Mouse (Mus musculus): Measurements from ENCODE around the gene Arhgap17.

Arhgap17 gene

GRCm38 (mm10) chr7:123287903-123288302 lies 81.8 kb downstream of the Arhgap17 start:
- DNase-seq (ENCODE audit: low read depth, low spot score), result no peak

- DNase-seq (ENCODE audit: low read depth, low spot score), result no peak
Observed at GRCm38 (mm10) chr7:123285896-123286295, 83.8 kb downstream of the Arhgap17 start.

GRCm38 (mm10) chr7:123283826-123284225 lies 85.9 kb downstream of the Arhgap17 start:
- DNase-seq (ENCODE audit: low read depth, low spot score), result no peak

DNA sequence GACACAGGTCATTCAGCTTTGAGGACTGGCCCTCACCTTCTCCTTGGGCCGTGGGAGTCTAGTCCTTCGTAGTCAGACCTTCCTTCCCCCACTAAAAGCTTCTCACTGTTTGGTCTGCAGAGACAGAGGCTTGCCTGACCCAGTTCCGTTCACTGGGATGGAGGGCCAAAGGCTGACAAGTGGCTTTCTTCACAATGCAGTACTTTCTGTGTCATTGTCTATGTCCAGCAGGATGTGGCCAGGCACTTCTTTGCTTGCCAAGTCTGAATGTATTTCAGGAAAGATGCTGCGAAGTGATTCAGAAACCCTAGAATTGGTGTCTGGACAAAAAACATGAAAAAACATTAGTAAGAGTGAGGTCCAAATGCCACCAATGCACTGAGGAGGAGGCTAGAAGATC lies 89.9 kb downstream of the Arhgap17 start:
- DNase-seq (ENCODE audit: low read depth, low spot score), result no peak

DNA sequence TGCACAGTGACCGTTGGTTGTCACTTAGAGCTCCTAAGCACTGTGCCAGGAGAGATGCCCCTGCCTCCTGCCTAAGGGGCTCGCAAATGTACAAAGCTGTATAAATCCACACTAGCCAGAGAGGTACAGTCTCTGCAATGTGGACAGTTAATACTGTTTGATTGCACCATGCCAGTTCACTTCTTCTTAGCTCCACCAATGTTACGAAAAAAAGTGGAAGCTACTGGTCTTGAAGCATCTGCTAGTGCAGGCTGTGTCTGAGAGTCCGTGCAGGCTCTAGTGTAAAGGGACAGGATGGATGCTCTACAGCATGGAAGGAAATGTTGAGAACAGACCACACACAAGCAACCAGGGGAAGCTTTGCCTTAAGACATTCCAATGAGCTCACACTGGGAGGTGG lies 93.1 kb downstream of the Arhgap17 start:
- DNase-seq (ENCODE audit: low read depth, low spot score), result no peak

GRCm38 (mm10) chr7:123273056-123273455 lies 96.7 kb downstream of the Arhgap17 start:
- DNase-seq (ENCODE audit: low read depth, low spot score), result no peak

- DNase-seq (ENCODE audit: low read depth, low spot score), result no peak
Observed at GRCm38 (mm10) chr7:123258103-123258502, 111.6 kb downstream of the Arhgap17 start.

- no peak for DNase-seq (ENCODE audit: low read depth, low spot score)
Observed at GRCm38 (mm10) chr7:123254196-123254970, 115.3 kb downstream of the Arhgap17 start.

DNA sequence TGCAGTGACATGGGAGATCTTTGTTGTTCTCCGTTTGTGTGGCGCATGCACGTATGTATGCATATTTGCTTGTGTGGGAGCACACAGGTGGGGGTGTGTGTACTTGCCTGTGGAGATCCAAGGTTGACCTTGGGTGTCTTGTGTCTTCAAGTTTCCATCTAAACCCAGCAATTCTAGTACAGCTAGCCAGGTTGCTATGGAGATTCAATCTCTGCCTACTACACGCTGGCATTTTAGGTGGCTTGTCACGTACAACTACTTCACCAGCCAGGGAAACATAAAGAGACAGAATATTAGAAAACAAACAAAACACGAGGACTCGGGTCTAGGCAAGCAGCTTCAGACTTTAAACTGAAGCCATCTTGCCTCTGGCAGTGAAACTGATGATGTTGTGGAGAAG lies 116.3 kb downstream of the Arhgap17 start:
- DNase-seq (ENCODE audit: low read depth, low spot score), result no peak

GRCm38 (mm10) chr7:123251343-123251742 lies 118.4 kb downstream of the Arhgap17 start:
- no peak for DNase-seq (ENCODE audit: low read depth, low spot score)

GRCm38 (mm10) chr7:123248166-123248565 lies 121.5 kb downstream of the Arhgap17 start:
- no peak for DNase-seq (ENCODE audit: low read depth, low spot score)

GRCm38 (mm10) chr7:123246504-123247084 lies 123.1 kb downstream of the Arhgap17 start:
- DNase-seq (ENCODE audit: low read depth, low spot score), result no peak

DNA sequence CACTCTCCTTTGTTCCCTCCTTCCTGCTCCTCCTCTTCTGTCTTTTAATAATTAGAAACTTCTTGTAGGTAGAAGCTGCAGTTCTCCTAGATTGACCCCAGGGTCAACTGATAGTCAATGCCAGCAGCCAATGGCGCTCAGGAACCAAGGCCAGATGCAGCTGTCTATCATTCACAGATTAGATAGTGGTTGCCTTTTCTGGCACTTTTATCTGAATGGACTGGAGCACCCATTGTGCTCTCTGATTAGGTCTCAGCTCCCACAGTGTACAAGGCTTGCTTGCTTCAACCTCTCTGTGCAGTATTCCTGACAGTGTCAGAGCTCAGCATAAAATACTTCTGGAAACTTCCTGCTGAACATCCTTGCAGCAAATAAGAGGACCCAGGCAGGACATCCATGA lies 124.9 kb downstream of the Arhgap17 start:
- no peak for DNase-seq (ENCODE audit: low read depth, low spot score)

DNA sequence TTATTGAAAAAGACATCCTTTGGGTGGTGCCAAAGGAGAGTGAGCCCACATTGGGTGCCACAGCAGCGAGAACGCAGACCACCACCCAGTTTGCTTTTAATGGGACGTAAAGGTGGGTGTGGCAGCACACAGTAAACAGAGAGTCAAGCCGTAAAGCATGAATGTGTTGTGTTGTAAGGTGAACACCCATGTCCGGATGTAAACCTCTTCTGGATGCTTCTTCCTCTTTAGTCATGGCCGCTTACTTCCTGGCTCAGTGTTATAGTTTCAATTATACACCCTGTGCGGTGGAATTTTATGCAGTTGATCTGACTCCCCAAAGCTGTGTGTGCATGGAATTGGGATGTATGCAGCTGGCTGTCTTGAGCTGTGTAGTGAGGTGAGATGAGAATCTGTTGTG lies 127.5 kb downstream of the Arhgap17 start:
- DNase-seq (ENCODE audit: low read depth, low spot score), result no peak

DNA sequence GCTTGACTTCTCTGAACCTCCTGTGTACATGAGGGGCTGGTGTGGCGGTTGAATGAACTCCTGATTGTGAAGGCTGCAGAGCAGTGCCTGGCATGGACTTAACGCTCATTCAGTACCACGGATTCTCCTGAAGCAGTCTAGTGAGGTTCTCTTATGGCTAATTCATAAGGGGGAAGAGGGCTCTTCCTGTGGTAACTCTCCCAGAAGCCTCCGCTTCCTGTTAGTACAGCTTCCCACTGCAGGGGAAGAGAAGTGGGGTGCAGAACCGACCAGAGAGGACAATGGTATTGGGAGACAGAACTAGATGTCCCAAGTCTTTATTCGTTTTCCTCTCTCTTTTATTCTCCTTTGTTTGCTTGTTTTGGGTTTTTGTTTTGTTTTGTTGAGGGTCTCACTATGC lies 129.7 kb downstream of the Arhgap17 start:
- DNase-seq (ENCODE audit: low read depth, low spot score), result no peak

DNA sequence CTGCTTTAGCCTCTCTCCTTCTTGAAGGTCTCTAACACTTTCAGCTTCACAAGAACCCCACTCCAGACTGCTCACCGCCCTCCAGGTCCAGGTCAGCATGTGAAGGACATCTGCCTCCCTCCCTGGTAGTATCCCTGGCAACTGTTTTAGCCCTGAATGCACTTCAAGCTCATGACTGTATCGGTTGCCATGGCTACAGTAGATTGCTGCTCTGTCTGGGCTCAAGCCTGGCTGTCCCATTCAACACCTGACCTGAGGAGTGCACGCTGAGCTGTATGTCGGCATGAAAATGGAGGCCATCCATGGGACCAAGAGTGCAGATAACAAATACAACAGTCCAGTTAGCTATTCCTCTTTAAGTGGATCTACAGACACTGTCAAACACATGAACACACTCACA lies 131.1 kb downstream of the Arhgap17 start:
- no peak for DNase-seq (ENCODE audit: low read depth, low spot score)

DNA sequence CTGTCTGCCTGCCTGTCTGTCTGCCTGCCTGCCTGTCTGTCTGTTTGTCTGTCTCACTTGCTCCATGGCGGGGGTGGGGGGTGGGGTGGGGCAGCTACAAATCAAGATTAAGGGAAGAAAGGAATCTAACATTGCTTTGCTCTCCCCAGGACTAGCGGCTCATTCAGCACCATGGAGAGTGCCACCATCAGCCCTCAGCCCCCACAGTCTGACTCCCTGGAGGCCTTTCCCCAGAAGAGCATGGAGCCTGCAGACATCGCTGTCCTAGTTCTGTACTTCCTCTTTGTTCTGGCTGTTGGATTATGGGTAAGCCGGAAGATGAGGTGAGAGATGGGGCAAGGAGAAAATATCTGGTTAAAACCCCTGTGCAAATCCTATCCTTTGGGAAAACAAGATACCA lies 134.3 kb downstream of the Arhgap17 start:
- peak; percentile 36 for DNase-seq (ENCODE audit: low read depth, low spot score)
